Mouse (Mus musculus) spleen, adult 2 months (tissue): ENCODE results near the gene Gm5485. TPM values are rescaled to one million over a fixed set of nuclear protein-coding genes. Genes with fewer than 3 reads are reported as not detected.

Experiments
- DNase-seq, 2 experiments: peaks; one replicate each; pipeline versions ENCODE4 v3.0.0 to v3.0.0-alpha.2; 2012 to 2021; ENCODE audit warnings: low spot score in 2 of 2, low read depth in 1 of 2
- H3K27ac ChIP-seq: fragments of 200-500 bp; 2 replicates; pipeline ENCODE4 v1.5.1; 2012; ENCODE audit warnings: low read length, inconsistent platforms; ENCODE audit not compliant: insufficient read depth
- H3K27me3 ChIP-seq: fragments of 200-500 bp; 2 replicates; pipeline ENCODE4 v1.6.1; 2012; ENCODE audit warnings: mild to moderate bottlenecking, moderate library complexity, low read length, inconsistent platforms; ENCODE audit not compliant: control insufficient read depth, insufficient read depth
- H3K36me3 ChIP-seq: fragments of 200-500 bp; 2 replicates; pipeline ENCODE4 v1.6.1; 2012; ENCODE audit warnings: mild to moderate bottlenecking, low read length, inconsistent platforms; ENCODE audit not compliant: control insufficient read depth, insufficient read depth
- H3K4me1 ChIP-seq: fragments of 200-500 bp; 2 replicates; pipeline ENCODE4 v1.6.1; 2011; ENCODE audit warnings: inconsistent platforms; ENCODE audit not compliant: control insufficient read depth, insufficient read depth, insufficient read length
- H3K4me3 ChIP-seq: fragments of 200-500 bp; 2 replicates; pipeline ENCODE4 v1.5.1; 2011; ENCODE audit warnings: mild to moderate bottlenecking, inconsistent platforms; ENCODE audit not compliant: insufficient read depth, insufficient read length; ENCODE audit errors: extremely low read depth
- CTCF ChIP-seq: fragments of 200-500 bp; IDR thresholded peaks from 2 replicates; pipeline ENCODE4 v1.5.1; 2011; ENCODE audit warnings: mild to moderate bottlenecking, inconsistent platforms; ENCODE audit not compliant: insufficient read depth, insufficient read length, insufficient replicate concordance; ENCODE audit errors: extremely low read depth
- POLR2A ChIP-seq: fragments of 200-500 bp; IDR thresholded peaks from 2 replicates; pipeline ENCODE4 v1.6.1; 2011; ENCODE audit warnings: low read depth, low read length, inconsistent platforms
- WGBS: fragments of 180-500 bp; shearing (Covaris S2); methylation state at CpG from one replicate; pipeline ENCODE4 v1.1.7; 2018; 5-methylcytosine and 5-hydroxymethylcytosine counted together
- polyA plus RNA-seq: library from polyadenylated mRNA; depleted of rRNA; stranded (reverse); fragments of >200 nt; gene quantifications from 2 replicates; pipeline ENCODE4 v1.2.3, GENCODE M21; 2012; rRNA removed

Gm5485 gene
- polyA plus RNA-seq, 1 experiment, result not detected

- 92% methylated on average over 7 of the region's 7 CpGs for WGBS
- DNase-seq, result no peak
- H3K36me3 ChIP-seq, result no peaks in the 10 kb centered on the region
- H3K27ac ChIP-seq, result no peak overlapping the region
- H3K4me3 ChIP-seq, result no peak overlapping the region
- H3K4me1 ChIP-seq, result no peaks in the 10 kb centered on the region
- TF ChIP-seq POLR2A, result no peak
- TF ChIP-seq CTCF, result no peak
- no peaks in the 10 kb centered on the region for H3K27me3 ChIP-seq
These were observed 38.3 kb downstream of the Gm5485 start for GRCm38 (mm10) chr16:48373711-48374485.

- DNase-seq, result no peak
- H3K27ac ChIP-seq, result no peak overlapping the region
- H3K27me3 ChIP-seq, result no peaks in the 10 kb centered on the region
- no peaks in the 10 kb centered on the region for H3K4me1 ChIP-seq
- no peak for TF ChIP-seq POLR2A
- TF ChIP-seq CTCF, result no peak
- WGBS, result 62% methylated on average over 6 of the region's 6 CpGs
- H3K4me3 ChIP-seq, result no peak overlapping the region
- no peaks in the 10 kb centered on the region for H3K36me3 ChIP-seq
These were observed 39.8 kb downstream of the Gm5485 start for GRCm38 (mm10) chr16:48372461-48372860.

GRCm38 (mm10) chr16:48368096-48368495 is 44.1 kb downstream of the Gm5485 start:
- no peaks in the 10 kb centered on the region for H3K27me3 ChIP-seq
- H3K4me1 ChIP-seq, result no peaks in the 10 kb centered on the region
- DNase-seq, result no peak
- H3K27ac ChIP-seq, result no peak overlapping the region
- no peak overlapping the region for H3K4me3 ChIP-seq
- no peaks in the 10 kb centered on the region for H3K36me3 ChIP-seq
- WGBS, result 94% methylated on average over 2 of the region's 2 CpGs
- TF ChIP-seq POLR2A (no peak), CTCF (no peak)

- Histone ChIP-seq H3K4me1 (no peaks in the 10 kb centered on the region), H3K36me3 (no peaks in the 10 kb centered on the region), H3K27ac (no peak overlapping the region), H3K4me3 (no peak overlapping the region), H3K27me3 (no peaks in the 10 kb centered on the region)
- 90% methylated on average over 5 of the region's 5 CpGs for WGBS
- TF ChIP-seq CTCF (no peak), POLR2A (no peak)
- DNase-seq, result no peak
These were observed 45.4 kb downstream of the Gm5485 start for GRCm38 (mm10) chr16:48366801-48367200.

- Histone ChIP-seq H3K4me1 (no peaks in the 10 kb centered on the region), H3K4me3 (no peak overlapping the region), H3K27me3 (no peaks in the 10 kb centered on the region), H3K36me3 (no peaks in the 10 kb centered on the region), H3K27ac (no peak overlapping the region)
- WGBS, result 92% methylated on average over 12 of the region's 12 CpGs
- no peak for TF ChIP-seq POLR2A
- no peak for TF ChIP-seq CTCF
- DNase-seq, result no peak
These were observed 51.3 kb downstream of the Gm5485 start for GRCm38 (mm10) chr16:48360887-48361286.

- DNase-seq, result no peak
- H3K27me3 ChIP-seq, result no peaks in the 10 kb centered on the region
- H3K36me3 ChIP-seq, result no peaks in the 10 kb centered on the region
- WGBS, result 84% methylated on average over 1 of the region's 1 CpGs
- no peak overlapping the region for H3K4me3 ChIP-seq
- no peak overlapping the region for H3K27ac ChIP-seq
- H3K4me1 ChIP-seq, result no peaks in the 10 kb centered on the region
- no peak for TF ChIP-seq POLR2A
- TF ChIP-seq CTCF, result no peak
These were observed 55.8 kb downstream of the Gm5485 start for GRCm38 (mm10) chr16:48356417-48356816.

- no peak for DNase-seq
- no peak overlapping the region for H3K4me3 ChIP-seq
- no peak overlapping the region for H3K27ac ChIP-seq
- no peak for TF ChIP-seq POLR2A
- no peak for TF ChIP-seq CTCF
- no peaks in the 10 kb centered on the region for H3K36me3 ChIP-seq
- H3K27me3 ChIP-seq, result no peaks in the 10 kb centered on the region
- WGBS, result 87% methylated on average over 5 of the region's 5 CpGs
- no peaks in the 10 kb centered on the region for H3K4me1 ChIP-seq
These were observed 56.5 kb downstream of the Gm5485 start for GRCm38 (mm10) chr16:48355716-48356115.

Other genes starting within 250 kb of the Gm5485 start
- not detected in 2 replicates for gene Dppa4, start 128.7 kb downstream of the Gm5485 start, polyA plus RNA-seq
- gene Dppa2, start 108.5 kb downstream of the Gm5485 start, polyA plus RNA-seq, result 0.04 TPM in 1 of 2 replicates, not detected in the other
- gene Morc1, start 18.8 kb upstream of the Gm5485 start, polyA plus RNA-seq, result not detected in 2 replicates